Mouse (Mus musculus) cerebellum, adult 2 months (tissue): ENCODE data around the gene Atp13a5. TPM values are rescaled to one million over a fixed set of nuclear protein-coding genes. Genes with fewer than 3 reads are reported as not detected.

Source experiments
- DNase-seq, 2 experiments: peaks; one replicate each; pipeline ENCODE4 v3.0.0; 2021
- H3K27ac ChIP-seq: fragments of 200-500 bp; 2 replicates; pipeline ENCODE4 v1.5.1; 2012; ENCODE audit warnings: low read length, control low read depth, inconsistent platforms; ENCODE audit not compliant: insufficient read depth
- H3K27me3 ChIP-seq: fragments of 200-500 bp; 2 replicates; pipeline ENCODE4 v1.6.1; 2012; ENCODE audit warnings: inconsistent platforms, mild to moderate bottlenecking, low read length, moderate library complexity; ENCODE audit not compliant: control insufficient read depth, insufficient read depth
- H3K4me1 ChIP-seq: fragments of 200-500 bp; 2 replicates; pipeline ENCODE4 v1.6.1; 2011; ENCODE audit warnings: low read length; ENCODE audit not compliant: control insufficient read depth, insufficient read depth
- H3K4me3 ChIP-seq: fragments of 200-500 bp; replicated peaks from 2 replicates; pipeline ENCODE3; 2011; ENCODE audit warnings: mild to moderate bottlenecking, low read depth, low read length, control low read depth; ENCODE audit not compliant: insufficient read depth
- CTCF ChIP-seq: fragments of 200-500 bp; IDR thresholded peaks from 2 replicates; pipeline ENCODE4 v1.5.1; 2011; ENCODE audit warnings: low read depth, mild to moderate bottlenecking, control low read depth, low read length, moderate library complexity, borderline replicate concordance; ENCODE audit not compliant: insufficient read depth
- POLR2A ChIP-seq: fragments of 200-500 bp; IDR thresholded peaks from 2 replicates; pipeline ENCODE4 v1.6.1; 2011; ENCODE audit warnings: low read length, control low read depth, borderline replicate concordance; ENCODE audit not compliant: insufficient read depth
- WGBS: fragments of 180-500 bp; shearing (Covaris S2); methylation state at CpG from one replicate; pipeline ENCODE4 v1.1.7; 2018; 5-methylcytosine and 5-hydroxymethylcytosine counted together
- polyA plus RNA-seq: library from polyadenylated mRNA; depleted of rRNA; stranded (reverse); fragments of >200 nt; gene quantifications from 2 replicates; pipeline ENCODE4 v1.2.3, GENCODE M21; 2012

The Atp13a5 gene
- polyA plus RNA-seq, 1 experiment = 7.6 TPM

DNA sequence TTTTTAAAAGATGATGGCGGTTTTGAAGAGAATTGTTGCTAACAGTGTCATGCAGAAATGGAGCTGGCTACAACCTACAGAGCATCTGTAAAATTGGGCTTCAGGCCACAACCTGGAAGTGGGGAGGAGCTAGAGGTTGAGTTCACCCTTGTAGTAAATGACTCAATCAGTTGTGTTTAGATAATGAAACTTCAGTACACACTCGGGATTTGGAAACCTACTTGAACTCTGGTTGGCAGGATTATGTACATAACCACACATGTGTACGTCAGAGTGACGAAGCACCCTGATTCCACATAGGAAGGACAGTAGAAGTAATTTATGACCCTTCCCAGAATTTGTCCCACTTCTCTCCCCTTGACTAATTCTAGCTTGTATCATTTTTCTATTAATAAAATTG, 124.2 kb downstream of the Atp13a5 start:
- DNase-seq = no peak
- WGBS = 88% methylated on average over 4 of the region's 4 CpGs
- no peaks in the 10 kb centered on the region for H3K4me1 ChIP-seq
- H3K4me3 ChIP-seq = no peak overlapping the region
- no peaks in the 10 kb centered on the region for H3K27me3 ChIP-seq
- TF ChIP-seq POLR2A (no peak), CTCF (no peak)
- H3K27ac ChIP-seq = no peak overlapping the region

DNA sequence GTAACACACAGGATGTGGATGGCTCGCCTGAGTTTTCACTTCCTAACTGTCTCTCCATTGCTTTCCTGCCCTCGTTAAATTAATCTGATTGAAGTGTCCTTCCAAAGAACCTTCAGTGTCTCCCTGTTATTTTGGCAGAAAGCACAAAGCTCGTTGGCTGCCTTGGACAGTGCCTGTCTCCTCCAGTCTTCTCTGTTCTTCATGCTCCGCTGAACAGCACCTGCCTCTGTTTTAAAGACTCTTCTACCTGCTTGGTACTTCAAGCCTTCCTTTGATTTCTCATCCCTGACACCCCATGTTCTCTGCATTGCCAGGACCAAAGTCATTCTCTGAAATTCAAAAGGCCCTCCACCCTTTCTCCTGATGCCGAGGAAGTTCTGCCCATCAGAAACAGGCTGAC, 142.6 kb downstream of the Atp13a5 start:
- TF ChIP-seq POLR2A (no peak), CTCF (no peak)
- Histone ChIP-seq H3K4me1 (no peaks in the 10 kb centered on the region), H3K27me3 (no peaks in the 10 kb centered on the region), H3K27ac (no peak overlapping the region), H3K4me3 (no peak overlapping the region)
- DNase-seq = peak in 1 of 2 experiments; percentile 24
- 29% methylated on average over 5 of the region's 5 CpGs for WGBS

DNA sequence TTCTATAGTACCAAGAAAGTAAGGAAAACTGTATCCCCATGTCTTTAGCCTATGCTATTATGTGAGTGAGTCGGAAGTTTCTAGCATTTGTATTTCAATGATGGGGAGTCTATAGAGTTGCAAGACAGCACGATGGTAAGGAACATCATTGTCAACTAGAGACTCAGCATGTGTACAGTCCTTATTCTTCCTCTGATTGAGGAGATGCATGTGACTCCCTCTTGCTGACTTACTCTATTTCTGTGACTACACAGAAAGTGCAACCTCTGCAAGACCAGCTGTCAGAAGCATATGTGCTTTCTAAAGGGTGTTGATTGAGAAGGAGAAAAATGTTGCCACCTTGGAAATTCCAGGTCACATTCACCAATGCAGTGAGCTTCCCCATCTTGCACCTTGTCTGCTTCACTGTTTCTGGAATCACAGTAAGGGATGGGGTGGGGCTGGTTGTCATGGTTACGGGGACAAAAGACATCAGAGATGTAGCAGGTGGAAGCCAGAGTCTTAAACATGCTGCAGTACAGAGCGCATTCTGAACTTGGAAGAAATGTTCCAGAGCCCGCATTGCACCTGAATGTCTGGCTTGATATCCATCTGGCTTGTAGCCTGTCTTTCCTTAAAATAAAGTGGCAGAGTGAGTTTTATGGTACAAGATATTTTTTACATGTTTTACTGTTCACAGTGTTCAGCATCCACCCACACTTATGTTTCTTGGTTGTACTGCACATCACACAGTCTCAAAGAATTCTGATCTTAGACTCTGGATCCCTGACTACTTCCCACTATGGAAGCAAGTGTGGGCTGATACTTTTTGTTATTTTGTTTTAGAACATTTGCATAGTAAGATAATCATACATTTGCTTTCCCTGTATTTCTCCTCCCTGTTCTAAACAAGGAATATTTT, 161.9 kb downstream of the Atp13a5 start:
- Histone ChIP-seq H3K4me1 (no peaks in the 10 kb centered on the region; the same call in 1 of the 2 replicates), H3K27me3 (no peaks in the 10 kb centered on the region), H3K4me3 (no peak overlapping the region), H3K27ac (no peak overlapping the region)
- DNase-seq = no peak
- TF ChIP-seq CTCF = no peak
- TF ChIP-seq POLR2A = no peak
- WGBS = 63% methylated on average over 5 of the region's 5 CpGs

DNA sequence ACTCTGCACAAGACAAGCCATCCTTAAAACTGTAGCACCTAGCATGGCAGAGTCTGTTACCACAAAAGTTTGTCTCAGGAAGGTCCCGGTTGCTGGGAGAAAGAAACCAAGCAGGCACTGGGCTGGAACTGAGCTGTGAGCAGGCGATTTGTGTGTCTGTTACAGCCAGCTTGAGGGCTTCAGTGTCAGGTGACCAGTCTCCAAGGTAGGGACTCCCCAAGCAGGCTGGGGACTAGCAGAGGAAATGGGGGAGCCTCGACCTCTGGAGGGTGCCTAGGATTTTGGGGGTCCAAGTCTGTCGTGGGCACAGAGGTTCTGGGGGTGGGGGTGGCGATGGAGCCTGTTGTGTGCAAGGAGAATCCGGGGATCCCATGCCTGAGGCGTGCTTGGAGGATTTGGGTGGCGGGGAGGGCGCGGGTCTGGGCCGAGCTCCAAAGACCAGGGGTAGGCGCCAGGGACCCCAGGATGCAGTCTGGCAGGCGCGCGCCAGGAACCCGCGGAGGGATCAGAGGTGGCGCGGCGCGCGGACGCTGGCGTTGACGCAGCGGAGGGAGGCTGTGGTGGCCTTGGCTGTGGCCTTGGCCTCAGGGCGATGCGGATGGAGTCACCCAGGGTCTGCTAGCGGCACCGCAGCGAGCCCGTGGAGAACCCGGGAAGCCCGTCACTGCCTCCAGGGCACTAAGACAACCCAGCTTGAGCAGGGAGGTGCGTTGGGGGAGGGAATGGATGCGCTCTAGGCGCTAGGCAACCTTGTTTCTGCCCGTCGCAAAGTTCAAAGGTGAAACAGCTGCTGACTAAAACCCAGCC, 168.7 kb downstream of the Atp13a5 start, which contains the start of gene Hrasls:
TSS of gene Hrasls (plus strand) at position 91 of the 807 bp plus-strand sequence.
- Histone ChIP-seq H3K4me1 (no peaks in the 10 kb centered on the region; the same call in none of the 2 replicates), H3K4me3 (peak within 1 kb of the TSS; percentile 69), H3K27ac (peak within 1 kb of the TSS; percentile 61; the same call in 1 of the 2 replicates), H3K27me3 (no peaks in the 10 kb centered on the region)
- WGBS = 1% methylated on average over 39 of the region's 39 CpGs
- no peak for TF ChIP-seq CTCF
- no peak for TF ChIP-seq POLR2A
- peak; percentile 71 to 80 for DNase-seq

DNA sequence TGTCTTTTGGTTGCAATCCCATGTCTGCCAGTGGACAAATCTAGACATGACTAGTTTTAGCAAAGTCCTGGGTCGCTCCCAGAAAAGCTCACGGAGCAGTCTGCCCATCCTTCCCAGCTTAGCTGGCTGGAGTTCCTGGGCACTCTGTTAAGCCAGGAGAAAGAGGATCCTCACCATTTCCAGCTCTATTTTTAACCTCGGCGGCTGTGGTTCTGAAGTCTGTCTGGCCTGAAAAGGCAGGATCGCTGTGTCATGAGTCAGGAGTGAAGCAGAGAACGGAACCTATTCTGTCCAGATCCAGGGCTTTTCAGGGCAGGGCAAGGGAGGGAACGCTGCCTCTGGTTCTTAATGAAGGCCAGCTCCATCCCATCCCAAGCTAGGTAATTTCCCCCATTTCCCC, 169.7 kb downstream of the Atp13a5 start:
- no peak overlapping the region for H3K27ac ChIP-seq
- H3K4me3 ChIP-seq = no peak overlapping the region
- H3K27me3 ChIP-seq = no peaks in the 10 kb centered on the region
- TF ChIP-seq CTCF (no peak), POLR2A (no peak)
- DNase-seq = peak; percentile 50 to 69
- 14% methylated on average over 7 of the region's 7 CpGs for WGBS
- H3K4me1 ChIP-seq = no peaks in the 10 kb centered on the region; the same call in none of the 2 replicates

DNA sequence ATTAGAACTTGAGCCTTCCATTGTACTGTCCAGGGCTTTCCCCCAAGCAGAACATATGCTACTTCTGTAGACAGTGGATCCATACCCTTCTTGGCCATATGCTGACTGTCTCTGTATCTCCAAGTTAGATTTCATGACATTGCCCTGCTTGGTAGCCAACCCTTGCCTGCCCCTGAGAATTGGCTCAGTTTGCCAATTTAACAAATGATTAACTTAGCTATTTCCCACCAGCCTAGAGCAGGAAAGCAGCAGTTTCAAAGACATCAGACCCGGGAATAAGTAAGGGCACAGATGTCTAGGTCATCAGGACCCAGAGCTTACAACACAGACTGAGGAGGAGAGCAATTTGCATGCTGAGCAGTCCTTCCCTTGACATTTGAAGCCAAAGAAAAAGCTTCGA, 173.0 kb downstream of the Atp13a5 start:
- DNase-seq = no peak
- TF ChIP-seq POLR2A = no peak
- TF ChIP-seq CTCF = no peak
- Histone ChIP-seq H3K4me3 (no peak overlapping the region), H3K4me1 (no peaks in the 10 kb centered on the region; the same call in none of the 2 replicates), H3K27me3 (no peaks in the 10 kb centered on the region), H3K27ac (no peak overlapping the region)
- 35% methylated on average over 2 of the region's 2 CpGs for WGBS

DNA sequence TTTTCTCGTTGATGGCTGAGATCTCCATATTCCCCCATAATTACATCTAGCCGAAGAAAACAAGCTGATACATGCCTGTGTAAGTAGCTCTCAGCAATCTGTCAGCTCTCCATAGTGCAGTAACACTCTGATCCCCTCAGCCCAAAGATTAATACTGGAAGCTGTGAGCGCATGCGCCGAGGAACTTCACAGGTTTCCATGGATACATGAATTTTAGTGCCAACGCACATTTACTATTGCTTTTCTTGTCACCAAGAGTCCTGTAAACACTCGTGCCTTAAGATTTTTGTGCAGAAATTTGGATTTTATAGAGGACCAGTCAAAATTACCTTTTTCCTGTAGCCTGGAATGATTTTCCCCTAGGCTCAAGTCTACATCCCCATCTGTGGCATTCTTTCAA, 173.7 kb downstream of the Atp13a5 start:
- Histone ChIP-seq H3K4me3 (no peak overlapping the region), H3K4me1 (no peaks in the 10 kb centered on the region; the same call in none of the 2 replicates), H3K27me3 (no peaks in the 10 kb centered on the region), H3K27ac (no peak overlapping the region)
- 55% methylated on average over 7 of the region's 7 CpGs for WGBS
- no peak for DNase-seq
- TF ChIP-seq CTCF (no peak), POLR2A (no peak)

DNA sequence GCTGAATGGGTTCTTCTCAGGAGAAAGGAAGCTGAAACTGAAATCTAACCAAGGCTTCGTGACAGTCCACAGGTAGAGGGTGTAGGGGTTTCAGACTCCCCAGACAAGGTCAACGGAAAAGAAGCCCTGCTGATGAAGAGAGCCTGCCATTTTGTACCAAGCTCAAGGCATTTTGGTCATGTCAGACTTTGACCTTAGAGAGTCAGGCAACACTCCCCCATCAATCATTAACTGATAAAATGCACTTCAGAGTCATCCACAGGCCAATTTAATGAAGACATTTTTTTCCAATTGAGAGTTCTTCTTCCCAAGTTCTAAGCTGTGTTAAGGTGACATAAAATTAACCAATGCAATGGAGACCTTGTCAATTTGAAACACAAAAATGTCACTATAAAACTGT, 177.4 kb downstream of the Atp13a5 start:
- no peak overlapping the region for H3K4me3 ChIP-seq
- H3K27ac ChIP-seq = no peak overlapping the region
- no peak for TF ChIP-seq POLR2A
- TF ChIP-seq CTCF = no peak
- DNase-seq = no peak
- no peaks in the 10 kb centered on the region for H3K27me3 ChIP-seq
- H3K4me1 ChIP-seq = no peaks in the 10 kb centered on the region
- WGBS = 97% methylated on average over 2 of the region's 2 CpGs
